Mouse (Mus musculus) thymus, postnatal 0 days (tissue): ENCODE results near the gene Tnfrsf9. TPM values are rescaled to one million over a fixed set of nuclear protein-coding genes. Genes with fewer than 3 reads are reported as not detected.

Experiments used
- DNase-seq: peaks from one replicate; pipeline ENCODE4 v3.0.0-alpha.2; 2015; ENCODE audit warnings: low spot score
- polyA plus RNA-seq: library from polyadenylated mRNA; unstranded; fragments of >200 nt; fragmentation: Nextera tagmentation; extraction: Ambion mirVana; gene quantifications from 2 replicates; pipeline ENCODE4 v1.2.1, GENCODE M21; 2015

The Tnfrsf9 gene
- polyA plus RNA-seq, 1 experiment from 2014 or later: 8.5 TPM

- DNase-seq: no peak
Measured at GRCm38 (mm10) chr4:150978156-150978910, 64.0 kb downstream of the Tnfrsf9 start.

- no peak for DNase-seq
Measured at GRCm38 (mm10) chr4:150979455-150979854, 65.1 kb downstream of the Tnfrsf9 start.

- DNase-seq: no peak
Measured at GRCm38 (mm10) chr4:150980153-150980552, 65.8 kb downstream of the Tnfrsf9 start.

DNA sequence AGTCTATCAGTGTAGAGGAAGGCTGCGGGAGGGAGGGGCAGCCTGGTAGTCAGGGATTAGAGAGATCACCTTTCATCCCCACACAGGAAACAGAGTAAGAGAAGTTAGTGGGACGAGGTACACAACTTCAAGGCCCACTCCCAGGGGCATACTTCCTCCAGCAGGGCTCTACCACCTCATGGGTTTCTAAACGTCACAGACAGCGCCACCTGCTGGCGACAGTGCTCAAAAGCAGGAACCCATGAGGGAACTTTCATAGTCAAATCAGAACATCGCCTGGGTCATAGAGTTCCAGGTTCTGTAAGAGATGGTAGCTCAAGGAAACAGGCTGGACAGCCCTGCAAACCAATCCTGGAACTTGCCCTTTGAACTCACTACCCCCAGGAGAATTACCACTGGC lies 75.8 kb downstream of the Tnfrsf9 start:
- peak; percentile 35 for DNase-seq

Other genes starting within 250 kb of the Tnfrsf9 start
- 15.7 and 16.7 TPM in 2 replicates for gene Errfi1, start 60.6 kb upstream of the Tnfrsf9 start, polyA plus RNA-seq
- gene Park7, start 125 bp upstream of the Tnfrsf9 start, polyA plus RNA-seq: 509 and 526 TPM in 2 replicates
- gene Uts2, start 82.5 kb downstream of the Tnfrsf9 start, polyA plus RNA-seq: 0.47 TPM in 1 of 2 replicates, not detected in the other
- 2.5 and 2.8 TPM in 2 replicates for gene Per3, start 130.1 kb downstream of the Tnfrsf9 start, polyA plus RNA-seq
- 65.1 and 73.3 TPM in 2 replicates for gene Vamp3, start 143.4 kb downstream of the Tnfrsf9 start, polyA plus RNA-seq
- gene Gm13090, start 175.0 kb downstream of the Tnfrsf9 start, polyA plus RNA-seq: not detected in 2 replicates